Mouse (Mus musculus) liver, postnatal 0 days (tissue): ENCODE data around the gene Chrng. TPM values are rescaled to one million over a fixed set of nuclear protein-coding genes. Genes with fewer than 3 reads are reported as not detected.

Experiments used
- ATAC-seq: fragments of 200-750 bp; cut with Nextera tagmentation; 2 replicates; pipeline ENCODE4 v1.8.0; 2017; ENCODE audit warnings: mild to moderate bottlenecking, moderate library complexity
- DNase-seq: peaks from one replicate; pipeline ENCODE4 v3.0.0-alpha.2; 2016
- H3K27ac ChIP-seq: fragments of 300-500 bp; sonication (generic); 2 replicates; pipeline ENCODE4 v1.5.1; 2014; ENCODE audit warnings: antibody characterized with exemption, moderate library complexity, mild to moderate bottlenecking, low read depth
- H3K27me3 ChIP-seq: fragments of 300-500 bp; sonication (generic); 2 replicates; pipeline ENCODE4 v1.6.1; 2014; ENCODE audit warnings: low read length, control low read depth, mixed read lengths; ENCODE audit not compliant: insufficient read depth
- H3K36me3 ChIP-seq: fragments of 300-500 bp; sonication (generic); replicated peaks from 2 replicates; pipeline ENCODE4 v1.6.1; 2014; ENCODE audit warnings: mild to moderate bottlenecking, control low read depth, low read length, moderate library complexity, mixed read lengths; ENCODE audit not compliant: insufficient read depth
- H3K4me1 ChIP-seq: fragments of 300-500 bp; sonication (generic); 2 replicates; pipeline ENCODE4 v1.6.1; 2014; ENCODE audit warnings: antibody characterized with exemption, mild to moderate bottlenecking, control low read depth; ENCODE audit not compliant: insufficient read depth
- H3K4me2 ChIP-seq: fragments of 300-500 bp; sonication (generic); 2 replicates; pipeline ENCODE4 v1.6.1; 2014; ENCODE audit warnings: low read depth, mild to moderate bottlenecking, low read length, moderate library complexity, mixed read lengths
- H3K4me3 ChIP-seq: fragments of 300-500 bp; sonication (generic); 2 replicates; pipeline ENCODE4 v1.5.1; 2014; ENCODE audit warnings: low read depth, low read length
- H3K9ac ChIP-seq: fragments of 300-500 bp; sonication (generic); replicated peaks from 2 replicates; pipeline ENCODE4 v1.6.1; 2014; ENCODE audit warnings: mild to moderate bottlenecking, moderate library complexity
- H3K9me3 ChIP-seq: fragments of 300-500 bp; sonication (generic); 2 replicates; pipeline ENCODE4 v1.6.1; 2016; ENCODE audit warnings: mild to moderate bottlenecking, control low read depth, low read length, mixed read lengths
- CTCF ChIP-seq: sonication (generic); IDR thresholded peaks from 2 replicates; pipeline ENCODE4 v1.5.1; 2016; ENCODE audit warnings: antibody characterized with exemption, low read depth
- EP300 ChIP-seq: IDR thresholded peaks from 2 replicates; pipeline ENCODE4 v1.6.1; 2016; ENCODE audit warnings: antibody characterized with exemption, low read depth, mild to moderate bottlenecking
- WGBS: fragments of 180-500 bp; shearing (Covaris S2); extraction: QIAGEN DNeasy Blood & Tissue Kit; methylation state at CpG from one replicate; pipeline ENCODE4 v1.1.7; 2014; ENCODE audit not compliant: insufficient replicate concordance; 5-methylcytosine and 5-hydroxymethylcytosine counted together
- polyA plus RNA-seq: library from polyadenylated mRNA; unstranded; fragments of >200 nt; fragmentation: Nextera tagmentation; extraction: Ambion mirVana; gene quantifications from 2 replicates; pipeline ENCODE4 v1.2.1, GENCODE M21; 2015

The Chrng gene
- polyA plus RNA-seq, 1 experiment from 2014 or later = not detected

GRCm38 (mm10) chr1:87170458-87170857 is 34.0 kb upstream of the Chrng start:
- no peak for ATAC-seq
- Histone ChIP-seq H3K4me3 (no peak overlapping the region), H3K4me2 (no peak overlapping the region), H3K9me3 (no peaks in the 10 kb centered on the region), H3K27ac (no peak overlapping the region), H3K4me1 (no peaks in the 10 kb centered on the region), H3K9ac (no peak overlapping the region), H3K36me3 (no peaks in the 10 kb centered on the region), H3K27me3 (peaks cover 21% of the 10 kb centered on the region)
- no peak for DNase-seq
- 25% methylated on average over 19 of the region's 19 CpGs for WGBS
- no peak for TF ChIP-seq CTCF
- no peak for TF ChIP-seq EP300

- H3K4me2 ChIP-seq = no peak overlapping the region
- peaks cover 21% of the 10 kb centered on the region for H3K27me3 ChIP-seq
- no peak overlapping the region for H3K4me3 ChIP-seq
- no peak overlapping the region for H3K9ac ChIP-seq
- H3K4me1 ChIP-seq = no peaks in the 10 kb centered on the region
- no peaks in the 10 kb centered on the region for H3K36me3 ChIP-seq
- DNase-seq (no peak), ATAC-seq (no peak)
- WGBS = 80% methylated on average over 1 of the region's 1 CpGs
- TF ChIP-seq CTCF (no peak), EP300 (no peak)
- H3K27ac ChIP-seq = no peak overlapping the region
- H3K9me3 ChIP-seq = no peaks in the 10 kb centered on the region
Observed at GRCm38 (mm10) chr1:87171312-87171711, 33.1 kb upstream of the Chrng start.

GRCm38 (mm10) chr1:87172316-87172715 is 32.1 kb upstream of the Chrng start:
- WGBS = 62% methylated on average over 9 of the region's 9 CpGs
- ATAC-seq (no peak), DNase-seq (no peak)

GRCm38 (mm10) chr1:87174006-87174955 is 30.2 kb upstream of the Chrng start:
- H3K4me2 ChIP-seq = peak overlapping the region; percentile 50
- no peaks in the 10 kb centered on the region for H3K9me3 ChIP-seq
- H3K4me3 ChIP-seq = no peak overlapping the region
- H3K4me1 ChIP-seq = no peaks in the 10 kb centered on the region
- DNase-seq (peak; percentile 74), ATAC-seq (peak; percentile 83)
- no peak overlapping the region for H3K27ac ChIP-seq
- H3K36me3 ChIP-seq = no peaks in the 10 kb centered on the region
- no peak overlapping the region for H3K9ac ChIP-seq
- H3K27me3 ChIP-seq = peaks cover 23% of the 10 kb centered on the region
- TF ChIP-seq EP300 = no peak
- peak; percentile 73 for TF ChIP-seq CTCF
- 24% methylated on average over 28 of the region's 28 CpGs for WGBS

More at GRCm38 (mm10) chr1:87172316-87172715, 32.1 kb upstream of the Chrng start:
- H3K27ac ChIP-seq = no peak overlapping the region
- H3K9ac ChIP-seq = no peak overlapping the region
- TF ChIP-seq CTCF (no peak), EP300 (no peak)
- no peaks in the 10 kb centered on the region for H3K4me1 ChIP-seq
- H3K4me2 ChIP-seq = no peak overlapping the region
- peaks cover 21% of the 10 kb centered on the region for H3K27me3 ChIP-seq
- H3K36me3 ChIP-seq = no peaks in the 10 kb centered on the region
- no peak overlapping the region for H3K4me3 ChIP-seq
- H3K9me3 ChIP-seq = no peaks in the 10 kb centered on the region

- H3K4me1 ChIP-seq = no peaks in the 10 kb centered on the region
- TF ChIP-seq EP300 (no peak), CTCF (peak; percentile 43)
- H3K4me3 ChIP-seq = no peak overlapping the region
- H3K27me3 ChIP-seq = peaks cover 13% of the 10 kb centered on the region
- H3K4me2 ChIP-seq = no peak overlapping the region
- 32% methylated on average over 11 of the region's 11 CpGs for WGBS
- H3K36me3 ChIP-seq = no peaks in the 10 kb centered on the region
- DNase-seq (no peak), ATAC-seq (no peak)
- H3K9ac ChIP-seq = no peak overlapping the region
- no peaks in the 10 kb centered on the region for H3K9me3 ChIP-seq
- no peak overlapping the region for H3K27ac ChIP-seq
Observed at GRCm38 (mm10) chr1:87175852-87176292, 28.6 kb upstream of the Chrng start.

- peaks cover 3% of the 10 kb centered on the region; the same call in 1 of the 2 replicates for H3K4me1 ChIP-seq
- no peak overlapping the region for H3K4me3 ChIP-seq
- TF ChIP-seq CTCF (no peak), EP300 (no peak)
- ATAC-seq (no peak), DNase-seq (no peak)
- 27% methylated on average over 5 of the region's 5 CpGs for WGBS
- no peak overlapping the region for H3K27ac ChIP-seq
- peaks cover 33% of the 10 kb centered on the region for H3K27me3 ChIP-seq
- H3K9ac ChIP-seq = no peak overlapping the region
- no peaks in the 10 kb centered on the region for H3K9me3 ChIP-seq
- H3K4me2 ChIP-seq = no peak overlapping the region
- no peaks in the 10 kb centered on the region for H3K36me3 ChIP-seq
Observed at GRCm38 (mm10) chr1:87180896-87181295, 23.6 kb upstream of the Chrng start.
